Mouse (Mus musculus): ENCODE data around the gene Lhx8. TPM values are rescaled to one million over a fixed set of nuclear protein-coding genes. Genes with fewer than 3 reads are reported as not detected.

Lhx8 gene
- total RNA-seq, 4 experiments from 2014 or later = 0.31 to 0.55 (median 0.38) TPM; not detected in 1

GRCm38 (mm10) chr3:154321921-154322574 is 8.4 kb downstream of the Lhx8 start:
- no peak for DNase-seq

- no peak for DNase-seq
These were observed 12.7 kb downstream of the Lhx8 start for GRCm38 (mm10) chr3:154317651-154318248.

- no peak for DNase-seq
These were observed 25.1 kb downstream of the Lhx8 start for GRCm38 (mm10) chr3:154305163-154305884.

GRCm38 (mm10) chr3:154301102-154301501 is 29.4 kb downstream of the Lhx8 start:
- no peak for DNase-seq

- DNase-seq = no peak
These were observed 30.5 kb downstream of the Lhx8 start for GRCm38 (mm10) chr3:154300006-154300405.

GRCm38 (mm10) chr3:154298490-154298889 is 32.0 kb downstream of the Lhx8 start:
- DNase-seq = no peak

- peak; percentile 4 for DNase-seq
These were observed 33.0 kb downstream of the Lhx8 start for GRCm38 (mm10) chr3:154297499-154297898.

- DNase-seq = no peak
These were observed 35.3 kb downstream of the Lhx8 start for GRCm38 (mm10) chr3:154294924-154295834.

- DNase-seq = no peak
These were observed 36.5 kb downstream of the Lhx8 start for GRCm38 (mm10) chr3:154293839-154294490.

- DNase-seq = no peak
These were observed 38.3 kb downstream of the Lhx8 start for GRCm38 (mm10) chr3:154292126-154292525.

- DNase-seq = no peak
These were observed 40.1 kb downstream of the Lhx8 start for GRCm38 (mm10) chr3:154290351-154290750.

GRCm38 (mm10) chr3:154288429-154289069 is 41.9 kb downstream of the Lhx8 start:
- DNase-seq = no peak

GRCm38 (mm10) chr3:154287217-154287616 is 43.2 kb downstream of the Lhx8 start:
- DNase-seq = no peak

GRCm38 (mm10) chr3:154285351-154285750 is 45.1 kb downstream of the Lhx8 start:
- no peak for DNase-seq

GRCm38 (mm10) chr3:154284260-154284659 is 46.2 kb downstream of the Lhx8 start:
- no peak for DNase-seq

- DNase-seq = no peak
These were observed 55.8 kb downstream of the Lhx8 start for GRCm38 (mm10) chr3:154274681-154275080.

GRCm38 (mm10) chr3:154269757-154270366 is 60.6 kb downstream of the Lhx8 start:
- peak; percentile 25 for DNase-seq

GRCm38 (mm10) chr3:154268313-154268712 is 62.1 kb downstream of the Lhx8 start:
- no peak for DNase-seq

GRCm38 (mm10) chr3:154257312-154257711 is 73.1 kb downstream of the Lhx8 start:
- no peak for DNase-seq

Measured in adrenal gland, adult 8-10 months (tissue).